Mouse (Mus musculus) olfactory bulb, adult 2 months (tissue): ENCODE measurements around the gene Plcb1. TPM values are rescaled to one million over a fixed set of nuclear protein-coding genes. Genes with fewer than 3 reads are reported as not detected.

Experiments
- H3K27ac ChIP-seq: fragments of 200-500 bp; 2 replicates; pipeline ENCODE4 v1.5.1; 2012; ENCODE audit warnings: low read depth, low read length; ENCODE audit not compliant: insufficient read depth
- H3K4me1 ChIP-seq: fragments of 200-500 bp; 2 replicates; pipeline ENCODE4 v1.6.1; 2012; ENCODE audit warnings: low read length; ENCODE audit not compliant: control insufficient read depth, insufficient read depth
- H3K4me3 ChIP-seq: fragments of 200-500 bp; 2 replicates; pipeline ENCODE4 v1.5.1; 2012; ENCODE audit warnings: mild to moderate bottlenecking, low read depth, low read length, moderate library complexity; ENCODE audit not compliant: insufficient read depth
- CTCF ChIP-seq: fragments of 200-500 bp; IDR thresholded peaks from 2 replicates; pipeline ENCODE4 v1.5.1; 2012; ENCODE audit warnings: low read depth, mild to moderate bottlenecking, low read length, moderate library complexity; ENCODE audit not compliant: insufficient read depth
- POLR2A ChIP-seq: fragments of 200-500 bp; IDR thresholded peaks from 2 replicates; pipeline ENCODE4 v1.6.1; 2012; ENCODE audit warnings: mild to moderate bottlenecking, low read depth, low read length, moderate library complexity; ENCODE audit not compliant: insufficient read depth
- WGBS: fragments of 180-500 bp; shearing (Covaris S2); methylation state at CpG from one replicate; pipeline ENCODE4 v1.1.7; 2018; 5-methylcytosine and 5-hydroxymethylcytosine counted together
- polyA plus RNA-seq: library from polyadenylated mRNA; stranded (reverse); fragments of >200 nt; gene quantifications from 2 replicates; pipeline ENCODE4 v1.2.4, GENCODE M21; 2012; ENCODE audit warnings: low replicate concordance; ENCODE audit not compliant: missing spikeins, insufficient read depth, insufficient read length

The Plcb1 gene
- polyA plus RNA-seq, 1 experiment = 72.1 TPM

- Histone ChIP-seq H3K4me1 (no peaks in the 10 kb centered on the region), H3K27ac (no peak overlapping the region), H3K4me3 (no peak overlapping the region)
- 93% methylated on average over 7 of the region's 7 CpGs for WGBS
- TF ChIP-seq CTCF (no peak), POLR2A (no peak)
Observed at GRCm38 (mm10) chr2:134831861-134832260, 46.0 kb downstream of the Plcb1 start.

- TF ChIP-seq POLR2A = no peak
- TF ChIP-seq CTCF = no peak
- Histone ChIP-seq H3K4me3 (no peak overlapping the region), H3K27ac (no peak overlapping the region), H3K4me1 (no peaks in the 10 kb centered on the region)
- WGBS = 79% methylated on average over 1 of the region's 1 CpGs
Observed at GRCm38 (mm10) chr2:134836097-134836496, 50.2 kb downstream of the Plcb1 start.

GRCm38 (mm10) chr2:134838185-134838584, 52.3 kb downstream of the Plcb1 start:
- no peaks in the 10 kb centered on the region for H3K4me1 ChIP-seq
- no peak overlapping the region for H3K27ac ChIP-seq
- TF ChIP-seq POLR2A (no peak), CTCF (no peak)
- 89% methylated on average over 1 of the region's 1 CpGs for WGBS
- H3K4me3 ChIP-seq = no peak overlapping the region

- no peak overlapping the region for H3K27ac ChIP-seq
- WGBS = 94% methylated on average over 1 of the region's 1 CpGs
- TF ChIP-seq CTCF (no peak), POLR2A (no peak)
- no peaks in the 10 kb centered on the region for H3K4me1 ChIP-seq
- H3K4me3 ChIP-seq = no peak overlapping the region
Observed at GRCm38 (mm10) chr2:134838888-134839287, 53.0 kb downstream of the Plcb1 start.

- 91% methylated on average over 4 of the region's 4 CpGs for WGBS
- TF ChIP-seq CTCF (no peak), POLR2A (no peak)
- no peaks in the 10 kb centered on the region for H3K4me1 ChIP-seq
Observed at GRCm38 (mm10) chr2:134842883-134843282, 57.0 kb downstream of the Plcb1 start.

GRCm38 (mm10) chr2:134844391-134845238, 58.7 kb downstream of the Plcb1 start:
- Histone ChIP-seq H3K4me1 (no peaks in the 10 kb centered on the region), H3K4me3 (no peak overlapping the region), H3K27ac (no peak overlapping the region)
- no peak for TF ChIP-seq CTCF
- no peak for TF ChIP-seq POLR2A
- 45% methylated on average over 6 of the region's 6 CpGs for WGBS

More at GRCm38 (mm10) chr2:134842883-134843282, 57.0 kb downstream of the Plcb1 start:
- H3K4me3 ChIP-seq = no peak overlapping the region
- no peak overlapping the region for H3K27ac ChIP-seq

GRCm38 (mm10) chr2:134845239-134845738, 59.4 kb downstream of the Plcb1 start:
- H3K4me3 ChIP-seq = no peak overlapping the region
- H3K4me1 ChIP-seq = no peaks in the 10 kb centered on the region; the same call in 1 of the 2 replicates
- TF ChIP-seq CTCF (no peak), POLR2A (no peak)
- no peak overlapping the region for H3K27ac ChIP-seq
- 68% methylated on average over 3 of the region's 3 CpGs for WGBS

GRCm38 (mm10) chr2:134846555-134846954, 60.7 kb downstream of the Plcb1 start:
- H3K27ac ChIP-seq = no peak overlapping the region
- 75% methylated on average over 3 of the region's 3 CpGs for WGBS

More at GRCm38 (mm10) chr2:134846555-134846954, 60.7 kb downstream of the Plcb1 start:
- TF ChIP-seq POLR2A (no peak), CTCF (no peak)
- H3K4me3 ChIP-seq = no peak overlapping the region
- H3K4me1 ChIP-seq = no peaks in the 10 kb centered on the region; the same call in 1 of the 2 replicates
